Mouse (Mus musculus) heart, embryonic 11.5 days (tissue): ENCODE measurements around the gene Uri1. TPM values are rescaled to one million over a fixed set of nuclear protein-coding genes. Genes with fewer than 3 reads are reported as not detected.

Experiments used
- ATAC-seq: fragments of 200-750 bp; cut with Nextera tagmentation; replicated peaks from 2 replicates; pipeline ENCODE4 v1.8.0; 2017; ENCODE audit warnings: moderate library complexity; ENCODE audit not compliant: insufficient number of reproducible peaks, low FRiP score, low TSS enrichment
- H3K27ac ChIP-seq: fragments of 300-500 bp; sonication (generic); 2 replicates; pipeline ENCODE4 v1.5.1; 2014; ENCODE audit warnings: mild to moderate bottlenecking, low read depth, low read length
- H3K27me3 ChIP-seq: fragments of 300-500 bp; sonication (generic); 2 replicates; pipeline ENCODE4 v1.6.1; 2014; ENCODE audit warnings: mild to moderate bottlenecking, low read length, mixed read lengths; ENCODE audit not compliant: control insufficient read depth, insufficient read depth
- H3K36me3 ChIP-seq: fragments of 300-500 bp; sonication (generic); 2 replicates; pipeline ENCODE4 v1.6.1; 2014; ENCODE audit warnings: mild to moderate bottlenecking, low read length, moderate library complexity, mixed read lengths; ENCODE audit not compliant: control insufficient read depth, insufficient read depth
- H3K4me1 ChIP-seq: fragments of 300-500 bp; sonication (generic); 2 replicates; pipeline ENCODE4 v1.6.1; 2014; ENCODE audit warnings: low read length; ENCODE audit not compliant: control insufficient read depth, insufficient read depth
- H3K4me2 ChIP-seq: fragments of 300-500 bp; sonication (generic); 2 replicates; pipeline ENCODE4 v1.6.1; 2014; ENCODE audit warnings: mild to moderate bottlenecking, moderate library complexity
- H3K4me3 ChIP-seq: fragments of 300-500 bp; sonication (generic); 2 replicates; pipeline ENCODE4 v1.5.1; 2014; ENCODE audit warnings: low read depth, low read length
- H3K9ac ChIP-seq: fragments of 300-500 bp; sonication (generic); 2 replicates; pipeline ENCODE4 v1.6.1; 2014; ENCODE audit warnings: mild to moderate bottlenecking, low read depth, low read length, moderate library complexity
- H3K9me3 ChIP-seq: fragments of 300-500 bp; sonication (generic); replicated peaks from 2 replicates; pipeline ENCODE4 v1.6.1; 2016; ENCODE audit warnings: low read length; ENCODE audit not compliant: control insufficient read depth
- WGBS: fragments of 180-500 bp; shearing (Covaris S2); extraction: QIAGEN DNeasy Blood & Tissue Kit; methylation state at CpG from one replicate; pipeline ENCODE4 v1.1.7; 2014; ENCODE audit not compliant: insufficient replicate concordance; 5-methylcytosine and 5-hydroxymethylcytosine counted together
- polyA plus RNA-seq: library from polyadenylated mRNA; unstranded; fragments of >200 nt; fragmentation: Nextera tagmentation; extraction: Ambion mirVana; gene quantifications from 2 replicates; pipeline ENCODE4 v1.2.1, GENCODE M21; 2014

Uri1 gene
- polyA plus RNA-seq, 1 experiment from 2014 or later, result 33.8 TPM

DNA sequence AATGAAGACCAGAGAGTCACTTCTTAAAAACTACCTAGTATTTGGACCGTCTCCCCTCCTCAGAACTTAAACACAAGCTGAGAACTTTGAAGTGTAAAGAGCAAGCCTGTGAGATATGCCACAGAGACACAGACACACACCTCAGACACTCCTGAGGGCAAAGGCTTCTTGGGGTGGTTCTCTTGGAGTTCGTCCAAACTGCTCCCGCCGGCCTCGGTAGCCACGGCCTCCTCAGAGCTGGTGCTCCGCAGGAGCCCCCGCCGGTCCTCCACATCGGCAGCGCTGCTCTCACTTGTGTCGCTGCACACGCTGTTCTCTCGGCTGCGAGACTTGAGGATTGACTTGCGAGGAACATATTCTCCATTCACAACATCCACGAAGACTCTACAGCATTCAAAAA is 61.0 kb downstream of the Uri1 start:
- no peaks in the 10 kb centered on the region for H3K9me3 ChIP-seq
- no peaks in the 10 kb centered on the region for H3K4me1 ChIP-seq
- peaks cover 9% of the 10 kb centered on the region for H3K36me3 ChIP-seq
- 91% methylated on average over 17 of the region's 17 CpGs for WGBS
- H3K27ac ChIP-seq, result no peak overlapping the region
- no peak for ATAC-seq
- H3K4me3 ChIP-seq, result no peak overlapping the region
- H3K9ac ChIP-seq, result no peak overlapping the region
- no peaks in the 10 kb centered on the region for H3K27me3 ChIP-seq
- no peak overlapping the region for H3K4me2 ChIP-seq

DNA sequence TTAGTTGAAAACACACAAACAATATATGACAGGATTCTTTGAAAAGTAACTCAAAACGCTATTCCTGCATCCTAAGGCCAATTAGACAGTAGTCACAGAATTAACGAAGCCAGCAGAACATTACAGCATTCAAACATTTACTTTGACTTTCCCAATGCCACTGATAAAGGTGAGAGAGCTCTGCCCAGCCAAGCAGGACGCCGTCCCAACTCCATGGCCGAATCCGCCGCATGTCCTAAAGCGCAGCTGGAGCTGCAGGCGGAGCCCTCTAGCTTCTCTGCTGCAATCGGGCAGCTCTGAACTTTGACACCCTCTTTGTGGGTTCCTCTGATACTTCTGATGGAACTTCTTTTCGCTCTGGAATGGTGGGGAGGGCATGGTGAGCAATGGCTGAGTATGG is 62.1 kb downstream of the Uri1 start:
- WGBS, result 91% methylated on average over 11 of the region's 11 CpGs

GRCm38 (mm10) chr7:37951841-37952240 is 71.5 kb downstream of the Uri1 start:
- H3K9me3 ChIP-seq, result no peaks in the 10 kb centered on the region
- H3K9ac ChIP-seq, result no peak overlapping the region
- no peaks in the 10 kb centered on the region for H3K4me1 ChIP-seq
- no peak overlapping the region for H3K27ac ChIP-seq
- peaks cover 4% of the 10 kb centered on the region; the same call in 1 of the 2 replicates for H3K36me3 ChIP-seq
- H3K27me3 ChIP-seq, result no peaks in the 10 kb centered on the region
- ATAC-seq, result no peak
- H3K4me2 ChIP-seq, result no peak overlapping the region
- WGBS, result 69% methylated on average over 9 of the region's 9 CpGs
- H3K4me3 ChIP-seq, result no peak overlapping the region

More for the DNA sequence above, 62.1 kb downstream of the Uri1 start:
- Histone ChIP-seq H3K9me3 (no peaks in the 10 kb centered on the region), H3K27me3 (no peaks in the 10 kb centered on the region), H3K4me2 (no peak overlapping the region), H3K9ac (no peak overlapping the region), H3K4me1 (no peaks in the 10 kb centered on the region), H3K4me3 (no peak overlapping the region), H3K27ac (no peak overlapping the region), H3K36me3 (peaks cover 14% of the 10 kb centered on the region)
- no peak for ATAC-seq

DNA sequence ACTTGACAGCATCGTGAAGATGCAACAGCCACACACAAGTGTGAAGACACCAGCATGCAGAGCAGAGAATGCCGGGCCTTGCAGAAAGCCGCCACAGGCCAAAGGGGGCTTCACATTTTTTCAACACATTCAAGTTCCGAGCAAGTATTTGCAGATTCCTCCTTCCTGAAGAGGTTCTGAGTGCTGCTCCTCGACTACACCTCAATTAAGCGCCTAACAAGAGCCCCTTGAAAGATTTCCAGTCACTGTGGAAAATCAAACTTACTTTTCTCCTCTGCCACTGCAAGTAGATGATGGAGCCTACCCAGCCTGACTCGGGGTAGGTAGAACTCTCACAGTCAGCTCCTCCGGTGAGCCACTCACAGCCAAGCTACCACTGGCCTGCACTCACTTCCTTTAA is 86.9 kb downstream of the Uri1 start:
- Histone ChIP-seq H3K36me3 (peaks cover 6% of the 10 kb centered on the region; the same call in 1 of the 2 replicates), H3K4me3 (no peak overlapping the region), H3K27ac (no peak overlapping the region), H3K9me3 (no peaks in the 10 kb centered on the region), H3K9ac (no peak overlapping the region), H3K27me3 (no peaks in the 10 kb centered on the region), H3K4me2 (no peak overlapping the region), H3K4me1 (peaks cover 4% of the 10 kb centered on the region)
- ATAC-seq, result no peak
- WGBS, result 62% methylated on average over 8 of the region's 8 CpGs

DNA sequence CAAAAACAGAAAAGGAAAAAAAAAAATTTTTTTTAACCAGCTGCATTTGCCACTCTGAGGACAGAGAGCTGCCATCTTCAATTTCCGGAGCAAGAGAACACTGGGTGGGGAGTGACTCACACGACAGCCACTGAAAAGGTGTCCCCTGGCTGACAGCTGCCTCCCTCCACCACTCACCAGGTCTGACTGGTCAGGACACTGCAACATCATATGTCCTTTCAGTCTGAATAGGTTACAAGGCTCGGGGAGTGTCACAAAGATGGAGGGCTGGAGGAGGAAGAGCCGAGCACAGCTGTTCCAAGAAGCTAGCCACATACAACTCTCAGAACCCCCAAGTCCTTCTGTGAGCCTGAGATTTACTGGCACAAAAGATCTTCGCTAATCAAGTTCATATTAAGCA is 87.6 kb downstream of the Uri1 start:
- H3K4me2 ChIP-seq, result no peak overlapping the region
- no peak overlapping the region for H3K4me3 ChIP-seq
- H3K36me3 ChIP-seq, result peaks cover 6% of the 10 kb centered on the region; the same call in 1 of the 2 replicates
- H3K9ac ChIP-seq, result no peak overlapping the region
- no peaks in the 10 kb centered on the region for H3K9me3 ChIP-seq
- peaks cover 6% of the 10 kb centered on the region for H3K4me1 ChIP-seq
- H3K27ac ChIP-seq, result no peak overlapping the region
- WGBS, result 71% methylated on average over 5 of the region's 5 CpGs
- no peaks in the 10 kb centered on the region for H3K27me3 ChIP-seq
- ATAC-seq, result no peak

- Histone ChIP-seq H3K4me2 (no peak overlapping the region), H3K27ac (no peak overlapping the region), H3K4me3 (no peak overlapping the region), H3K27me3 (no peaks in the 10 kb centered on the region), H3K4me1 (peaks cover 6% of the 10 kb centered on the region), H3K36me3 (no peaks in the 10 kb centered on the region; the same call in 1 of the 2 replicates), H3K9me3 (no peaks in the 10 kb centered on the region), H3K9ac (no peak overlapping the region)
- ATAC-seq, result no peak
- 27% methylated on average over 5 of the region's 5 CpGs for WGBS
Observed at GRCm38 (mm10) chr7:37934770-37935182, 88.6 kb downstream of the Uri1 start.

DNA sequence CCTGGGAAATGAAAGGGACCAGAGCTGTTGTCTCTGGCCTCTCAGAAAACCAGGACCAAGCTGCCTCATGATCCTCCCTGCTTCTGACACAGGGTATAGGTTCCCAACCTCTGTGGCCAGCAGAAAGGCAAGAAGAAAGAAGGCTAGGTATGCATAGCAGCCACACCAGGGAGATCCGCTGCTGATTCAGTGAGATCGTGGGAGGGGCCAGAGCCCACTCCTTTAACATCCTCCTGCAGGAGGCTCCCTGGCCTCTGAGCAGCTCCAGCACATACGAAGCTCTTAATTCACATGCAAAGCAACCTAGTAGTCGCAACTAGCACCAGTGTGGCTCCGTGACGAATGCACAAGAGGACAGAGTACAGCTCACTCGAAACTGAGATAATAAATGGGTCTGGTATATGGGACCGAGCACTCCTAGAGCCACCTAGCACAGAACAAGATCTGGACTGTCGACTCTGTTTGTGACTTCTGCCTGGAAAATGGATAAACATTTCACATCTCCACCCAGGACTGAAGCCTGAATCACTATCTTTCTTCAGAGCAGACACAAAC is 89.5 kb downstream of the Uri1 start:
- no peak overlapping the region for H3K4me2 ChIP-seq
- H3K27ac ChIP-seq, result no peak overlapping the region
- no peak for ATAC-seq
- H3K4me3 ChIP-seq, result no peak overlapping the region
- H3K27me3 ChIP-seq, result no peaks in the 10 kb centered on the region
- H3K36me3 ChIP-seq, result no peaks in the 10 kb centered on the region
- H3K9ac ChIP-seq, result no peak overlapping the region
- H3K9me3 ChIP-seq, result no peaks in the 10 kb centered on the region
- 43% methylated on average over 9 of the region's 9 CpGs for WGBS
- peaks cover 6% of the 10 kb centered on the region for H3K4me1 ChIP-seq

DNA sequence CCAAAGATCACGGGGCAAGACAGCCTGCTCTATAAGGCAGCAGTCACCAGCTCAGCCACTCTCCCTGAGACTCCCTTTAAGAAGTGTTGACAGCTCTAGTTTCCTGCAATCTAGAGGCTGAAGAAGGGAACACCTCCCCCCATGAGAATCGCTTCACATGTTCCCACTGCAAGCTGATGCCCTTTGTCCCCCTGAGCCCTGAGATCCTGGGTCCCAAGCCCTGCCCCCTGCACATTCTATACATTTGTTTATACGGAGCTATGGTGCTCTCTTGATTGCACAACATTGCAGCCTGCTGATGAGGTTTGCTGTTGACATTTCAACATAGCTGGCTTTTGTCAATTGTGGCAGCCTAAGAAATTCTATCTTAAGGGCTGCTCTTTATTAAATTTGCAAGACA is 91.7 kb downstream of the Uri1 start:
- Histone ChIP-seq H3K9ac (no peak overlapping the region), H3K9me3 (no peaks in the 10 kb centered on the region), H3K4me1 (peaks cover 6% of the 10 kb centered on the region), H3K27me3 (no peaks in the 10 kb centered on the region), H3K36me3 (no peaks in the 10 kb centered on the region), H3K4me3 (no peak overlapping the region), H3K4me2 (peak overlapping the region; percentile 14; the same call in 1 of the 2 replicates), H3K27ac (no peak overlapping the region)
- 7% methylated on average over 3 of the region's 3 CpGs for WGBS
- peak; percentile 42; the same call in 1 of the 2 replicates for ATAC-seq

DNA sequence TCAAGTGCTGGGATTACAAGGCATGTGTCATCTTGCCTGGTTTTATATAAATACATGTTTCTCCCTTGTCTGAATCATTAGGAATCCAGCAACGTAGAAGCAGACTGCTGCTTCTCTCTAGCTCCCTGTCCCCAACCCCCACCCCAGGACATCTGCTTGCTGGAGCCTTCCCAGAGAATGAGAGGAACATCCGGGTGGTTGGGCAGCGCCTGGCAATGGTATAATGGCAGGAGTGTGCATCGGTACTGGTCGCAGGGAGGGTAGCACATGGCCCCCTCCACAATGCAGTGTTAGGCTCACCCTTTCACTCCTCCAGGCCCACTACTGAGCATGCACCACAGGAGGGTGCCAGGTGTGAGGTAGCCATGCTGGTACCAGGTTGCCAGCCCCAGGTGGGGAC is 93.6 kb downstream of the Uri1 start:
- H3K4me3 ChIP-seq, result no peak overlapping the region
- H3K36me3 ChIP-seq, result no peaks in the 10 kb centered on the region
- peaks cover 6% of the 10 kb centered on the region for H3K4me1 ChIP-seq
- ATAC-seq, result no peak
- no peak overlapping the region for H3K27ac ChIP-seq
- H3K9me3 ChIP-seq, result no peaks in the 10 kb centered on the region
- H3K9ac ChIP-seq, result no peak overlapping the region
- no peak overlapping the region for H3K4me2 ChIP-seq
- 57% methylated on average over 5 of the region's 5 CpGs for WGBS
- no peaks in the 10 kb centered on the region for H3K27me3 ChIP-seq
